Mouse (Mus musculus): ENCODE measurements around the gene Ldlrap1. TPM values are rescaled to one million over a fixed set of nuclear protein-coding genes. Genes with fewer than 3 reads are reported as not detected.
"Not testable (repeated sequence)": the region's sequence is repeated elsewhere in the genome, so short reads cannot be mapped to it uniquely, and the experiment has no call there.

Gene Ldlrap1
- polyA plus RNA-seq (2015; fragmentation: Nextera tagmentation; extraction: Ambion mirVana) = 16.1 and 16.6 TPM in 2 replicates

GRCm38 (mm10) chr4:134767426-134768225 is at the start of gene Ldlrap1:
Ldlrap1 (minus strand) TSS chr4:134768024.
- DNase-seq (ENCODE audit: low spot score) = peak; percentile 78

- no peak for DNase-seq (ENCODE audit: low spot score)
Observed at GRCm38 (mm10) chr4:134814229-134814571, 46.4 kb upstream of the Ldlrap1 start.

GRCm38 (mm10) chr4:134813406-134814228 is 45.8 kb upstream of the Ldlrap1 start:
- DNase-seq (ENCODE audit: low spot score) = no peak

GRCm38 (mm10) chr4:134804765-134805164 is 36.9 kb upstream of the Ldlrap1 start:
- DNase-seq (ENCODE audit: low spot score) = no peak

- no peak for DNase-seq (ENCODE audit: low spot score)
Observed at GRCm38 (mm10) chr4:134802765-134803164, 34.9 kb upstream of the Ldlrap1 start.

GRCm38 (mm10) chr4:134802155-134802554 is 34.3 kb upstream of the Ldlrap1 start:
- DNase-seq (ENCODE audit: low spot score) = no peak

- no peak for DNase-seq (ENCODE audit: low spot score)
Observed at GRCm38 (mm10) chr4:134800693-134801092, 32.9 kb upstream of the Ldlrap1 start.

- DNase-seq (ENCODE audit: low spot score) = no peak
Observed at GRCm38 (mm10) chr4:134800098-134800497, 32.3 kb upstream of the Ldlrap1 start.

GRCm38 (mm10) chr4:134799272-134799671 is 31.4 kb upstream of the Ldlrap1 start:
- peak; percentile 68 for DNase-seq (ENCODE audit: low spot score)

GRCm38 (mm10) chr4:134798861-134799260 is 31.0 kb upstream of the Ldlrap1 start:
- DNase-seq (ENCODE audit: low spot score) = no peak

GRCm38 (mm10) chr4:134797621-134798020 is 29.8 kb upstream of the Ldlrap1 start:
- no peak for DNase-seq (ENCODE audit: low spot score)

- peak; percentile 66 for DNase-seq (ENCODE audit: low spot score)
Observed at GRCm38 (mm10) chr4:134796581-134797361, 28.9 kb upstream of the Ldlrap1 start.

- DNase-seq (ENCODE audit: low spot score) = no peak
Observed at GRCm38 (mm10) chr4:134795819-134796485, 28.1 kb upstream of the Ldlrap1 start.

- DNase-seq (ENCODE audit: low spot score) = not testable (repeated sequence)
Observed at GRCm38 (mm10) chr4:134794959-134795358, 27.1 kb upstream of the Ldlrap1 start.

- peak; percentile 65 for DNase-seq (ENCODE audit: low spot score)
Observed at GRCm38 (mm10) chr4:134793213-134793956, 25.6 kb upstream of the Ldlrap1 start.

- no peak for DNase-seq (ENCODE audit: low spot score)
Observed at GRCm38 (mm10) chr4:134791731-134792130, 23.9 kb upstream of the Ldlrap1 start.

- DNase-seq (ENCODE audit: low spot score) = peak; percentile 88
Observed at GRCm38 (mm10) chr4:134786946-134787345, 19.1 kb upstream of the Ldlrap1 start.

- peak; percentile 49 for DNase-seq (ENCODE audit: low spot score)
Observed at GRCm38 (mm10) chr4:134784701-134785100, 16.9 kb upstream of the Ldlrap1 start.

- DNase-seq (ENCODE audit: low spot score) = no peak
Observed at GRCm38 (mm10) chr4:134779136-134779934, 11.5 kb upstream of the Ldlrap1 start.

Data from thymus, postnatal 0 days (tissue).